Mouse (Mus musculus): ENCODE results near the gene Bri3bp.

Gene Bri3bp

DNA sequence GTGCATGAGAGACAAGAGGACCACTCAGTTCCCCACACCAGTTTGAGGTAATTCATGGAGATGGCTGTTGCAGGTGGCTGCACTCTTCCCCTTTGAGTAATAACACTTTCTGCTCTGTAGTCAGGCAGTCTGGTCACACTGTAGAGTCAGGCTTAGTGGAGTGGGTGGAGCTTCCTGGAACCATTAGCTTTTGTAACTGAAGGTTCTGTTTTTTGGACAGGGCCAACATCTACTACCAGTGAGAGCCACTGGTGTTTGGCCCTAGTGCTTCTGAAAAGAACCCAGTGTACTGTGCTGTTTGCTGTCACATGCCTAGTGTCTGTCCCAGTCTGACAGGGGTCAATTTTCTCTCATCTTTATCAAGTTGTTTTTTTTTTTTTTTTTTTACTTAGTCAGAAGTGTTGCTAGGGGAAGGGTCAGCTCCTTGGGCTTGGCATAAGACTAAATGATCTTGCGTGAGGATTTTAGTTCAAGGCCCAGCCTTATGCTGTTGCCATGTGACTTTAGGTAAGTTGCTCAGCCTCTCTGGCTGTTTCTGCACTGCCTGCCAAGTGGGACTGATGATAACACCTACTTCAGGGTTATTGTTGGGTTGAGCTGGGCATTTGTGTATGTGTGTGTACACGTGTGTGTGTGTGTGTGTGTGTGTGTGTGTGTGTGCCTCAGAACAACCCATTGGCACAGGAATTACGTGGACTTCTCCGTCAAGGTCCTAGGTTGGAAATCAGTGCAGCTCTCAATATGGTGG lies 43.8 kb downstream of the Bri3bp start:
- WGBS, result 82% methylated on average over 4 of the region's 4 CpGs

- WGBS, result 65% methylated on average over 1 of the region's 1 CpGs
Measured at GRCm38 (mm10) chr5:125486088-125486487, 44.7 kb downstream of the Bri3bp start.

DNA sequence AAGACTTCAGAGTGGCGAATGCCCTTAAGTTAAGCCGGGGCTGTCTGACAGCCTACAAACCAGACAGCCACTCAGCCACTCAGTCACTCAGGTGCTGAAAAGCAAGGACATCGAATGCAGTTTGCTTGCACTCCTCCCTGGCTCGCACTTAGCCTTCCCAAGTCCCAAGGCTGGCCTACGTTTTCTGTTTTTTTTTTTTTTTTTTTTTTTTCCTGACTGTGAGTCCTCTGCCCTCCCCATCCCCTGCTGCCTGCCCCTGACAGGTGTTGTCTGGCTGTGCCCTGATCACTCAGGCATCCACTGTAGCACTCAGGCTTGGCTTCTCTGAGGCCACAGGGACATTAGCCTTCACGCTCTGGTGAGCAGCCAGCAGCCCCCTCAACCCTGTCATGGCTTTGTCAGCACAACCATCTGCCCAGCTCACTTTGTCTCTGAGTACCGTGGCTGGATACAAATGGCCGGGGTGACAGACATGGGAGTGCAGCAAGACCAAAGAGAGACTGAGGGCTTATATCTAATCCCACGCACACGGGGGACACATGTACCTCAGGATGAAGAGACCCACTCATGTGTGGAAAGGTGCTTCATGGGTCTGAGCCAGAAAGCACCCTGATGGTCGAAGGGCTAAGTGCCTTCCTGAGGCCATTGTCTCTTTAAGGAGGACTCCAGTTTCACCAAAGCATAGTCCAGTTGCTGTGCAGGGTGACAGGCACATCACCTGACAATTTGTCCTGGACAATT lies 46.2 kb downstream of the Bri3bp start:
- WGBS, result 62% methylated on average over 11 of the region's 11 CpGs

DNA sequence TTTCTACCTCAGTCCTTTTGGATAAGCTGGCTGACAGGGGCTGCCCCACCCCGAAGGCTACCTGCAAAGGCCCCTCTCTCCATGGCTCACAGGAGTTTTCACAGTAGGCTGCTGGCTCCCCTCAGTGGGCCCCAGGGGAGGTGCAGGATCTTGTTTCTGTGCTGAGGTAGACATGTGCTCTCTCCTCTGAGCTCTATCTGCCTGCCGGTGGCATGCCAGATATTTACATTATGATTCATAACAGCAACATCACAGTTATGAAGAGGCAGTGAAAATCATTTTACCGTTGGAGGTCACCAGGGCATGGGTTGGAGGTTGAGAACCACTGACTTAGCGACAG lies 46.7 kb downstream of the Bri3bp start:
- 50% methylated on average over 4 of the region's 4 CpGs for WGBS

DNA sequence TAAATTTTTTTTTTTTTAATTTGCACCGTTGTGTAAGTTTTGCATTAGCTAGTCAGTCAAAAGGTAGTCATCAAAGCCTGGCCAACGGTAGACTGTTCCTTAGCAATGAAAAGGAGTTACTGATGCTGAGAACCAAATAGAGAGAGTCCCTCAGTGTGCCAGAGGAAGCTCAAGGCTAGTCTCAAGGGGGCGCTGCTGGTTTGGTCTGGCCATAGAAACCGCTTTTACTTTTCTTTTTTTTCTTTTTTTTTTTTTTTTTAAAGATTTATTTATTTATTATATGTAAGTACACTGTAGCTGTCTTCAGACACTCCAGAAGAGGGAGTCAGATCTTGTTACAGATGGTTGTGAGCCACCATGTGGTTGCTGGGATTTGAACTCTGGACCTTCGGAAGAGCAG lies 47.6 kb downstream of the Bri3bp start:
- WGBS, result 80% methylated on average over 5 of the region's 5 CpGs

DNA sequence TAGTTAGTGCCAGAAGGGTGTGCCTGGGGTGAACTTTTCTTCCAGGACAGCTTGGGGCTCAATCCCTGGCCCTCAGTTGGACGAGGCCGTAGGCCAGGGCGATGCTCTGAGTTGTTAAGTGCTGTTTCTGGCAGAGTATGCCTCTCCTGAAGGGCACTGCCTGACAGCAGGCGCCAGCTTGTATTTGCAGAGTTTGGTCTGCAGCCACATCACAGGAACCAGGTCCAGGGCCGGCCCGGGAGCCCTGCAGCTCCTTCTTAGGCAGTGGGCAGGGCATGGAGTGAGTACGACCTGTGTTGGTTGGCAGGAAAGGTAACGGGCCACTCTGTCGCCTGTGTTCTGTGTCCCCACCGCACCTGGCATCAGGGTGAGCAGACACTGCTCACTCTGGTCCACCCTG lies 49.7 kb downstream of the Bri3bp start:
- WGBS, result 66% methylated on average over 10 of the region's 10 CpGs

DNA sequence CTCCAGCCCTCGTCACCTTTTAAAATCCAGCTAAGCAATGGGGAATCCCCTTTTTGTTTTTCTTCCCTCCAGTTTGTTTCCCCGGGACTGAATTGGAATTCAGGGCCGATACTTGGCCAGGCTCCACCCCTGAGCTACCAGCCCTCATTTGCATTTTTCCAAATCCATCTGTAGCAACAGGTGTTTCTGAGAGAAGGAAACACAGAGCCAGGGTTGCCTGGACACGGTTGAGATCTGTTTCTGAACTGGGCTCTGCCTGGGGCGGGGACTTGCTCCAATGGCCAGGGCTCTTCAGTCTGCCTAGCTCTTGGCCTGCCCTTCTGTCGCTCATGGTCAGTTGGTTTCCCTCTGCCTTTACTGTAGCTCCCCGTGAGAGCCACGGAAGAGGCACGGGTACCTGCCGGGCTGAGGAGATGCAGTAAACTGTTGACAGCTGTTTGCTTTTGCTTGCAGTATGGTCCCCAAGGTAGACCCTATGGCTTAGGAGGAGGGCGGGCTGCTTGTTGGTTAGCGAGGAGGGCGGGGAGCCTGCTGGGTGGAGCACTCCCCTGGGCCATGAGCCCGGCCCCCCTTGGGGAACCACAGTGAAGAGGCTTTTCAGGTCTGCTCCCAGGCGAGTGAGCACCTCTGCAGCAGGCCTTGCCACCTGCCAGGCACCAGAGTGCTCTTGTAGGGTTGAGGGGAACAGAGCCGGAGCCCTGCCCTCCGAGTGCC lies 51.2 kb downstream of the Bri3bp start:
- 71% methylated on average over 17 of the region's 17 CpGs for WGBS

GRCm38 (mm10) chr5:125493093-125493423 lies 51.7 kb downstream of the Bri3bp start:
- 79% methylated on average over 5 of the region's 5 CpGs for WGBS

DNA sequence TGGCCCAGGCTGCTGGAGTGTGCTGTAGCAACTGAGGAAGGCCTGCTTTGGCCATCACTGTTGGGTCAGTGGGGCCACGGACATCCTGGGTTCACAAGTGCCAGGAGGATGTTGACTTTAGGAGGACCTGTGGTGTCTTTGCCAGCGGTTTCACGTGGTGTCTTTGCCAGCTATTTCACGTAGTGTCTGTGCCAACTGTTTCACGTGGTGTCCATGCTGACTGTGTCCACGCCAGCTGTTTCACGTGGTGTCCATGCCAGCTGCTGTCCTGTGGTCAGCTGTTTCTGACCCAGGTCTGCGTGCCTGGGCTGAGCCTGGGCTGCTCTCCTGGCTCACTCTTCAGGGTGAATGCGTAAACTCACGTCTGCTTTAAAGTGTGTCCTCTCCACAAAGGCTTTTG lies 54.3 kb downstream of the Bri3bp start:
- WGBS, result 71% methylated on average over 10 of the region's 10 CpGs

- WGBS, result 65% methylated on average over 12 of the region's 12 CpGs
Measured at GRCm38 (mm10) chr5:125497821-125498600, 56.6 kb downstream of the Bri3bp start.

- WGBS, result 94% methylated on average over 6 of the region's 6 CpGs
Measured at GRCm38 (mm10) chr5:125501505-125501904, 60.1 kb downstream of the Bri3bp start.

- WGBS, result 57% methylated on average over 3 of the region's 3 CpGs
Measured at GRCm38 (mm10) chr5:125502186-125502585, 60.8 kb downstream of the Bri3bp start.

DNA sequence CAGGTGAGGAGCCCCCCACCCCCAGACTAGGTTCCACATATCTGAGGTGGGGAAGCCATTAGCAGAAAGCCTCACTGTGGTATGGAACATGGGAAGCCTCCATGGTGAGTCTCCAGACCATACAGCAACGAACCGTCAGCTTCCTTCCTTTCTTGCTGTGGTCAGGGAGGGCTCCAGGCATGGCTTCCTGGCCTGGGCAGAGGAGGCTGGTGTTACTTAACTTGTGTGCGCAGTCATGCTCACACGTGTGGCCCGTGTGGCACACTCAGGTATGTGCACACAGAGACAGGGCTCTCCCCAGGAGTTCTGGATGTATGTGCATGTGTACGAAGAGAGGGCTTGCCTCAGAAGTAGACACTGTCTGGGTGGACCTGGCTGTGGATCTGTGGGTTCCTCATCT lies 62.3 kb downstream of the Bri3bp start:
- 91% methylated on average over 6 of the region's 6 CpGs for WGBS

DNA sequence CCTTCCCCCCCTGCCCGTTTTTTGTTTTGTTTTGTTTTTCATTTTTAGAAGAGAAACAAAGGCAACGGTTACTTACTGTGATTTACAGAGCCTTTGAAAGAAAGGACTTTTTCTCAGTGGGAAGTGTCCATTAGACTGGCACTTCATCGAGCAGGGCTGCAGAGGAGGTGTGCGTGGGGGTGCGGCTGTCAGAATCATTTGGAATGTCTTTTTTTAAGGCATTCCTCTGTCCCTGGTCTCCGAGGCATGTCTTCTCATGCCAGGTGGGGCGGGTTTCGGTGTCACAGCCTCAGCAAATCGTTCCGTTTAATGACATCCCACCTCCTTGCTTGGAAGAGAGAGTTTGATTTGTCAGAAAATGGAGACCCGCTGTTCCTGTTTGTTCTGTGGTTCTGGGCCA lies 63.3 kb downstream of the Bri3bp start:
- 47% methylated on average over 11 of the region's 11 CpGs for WGBS

- WGBS, result 66% methylated on average over 15 of the region's 15 CpGs
Measured at GRCm38 (mm10) chr5:125505968-125506367, 64.6 kb downstream of the Bri3bp start.

DNA sequence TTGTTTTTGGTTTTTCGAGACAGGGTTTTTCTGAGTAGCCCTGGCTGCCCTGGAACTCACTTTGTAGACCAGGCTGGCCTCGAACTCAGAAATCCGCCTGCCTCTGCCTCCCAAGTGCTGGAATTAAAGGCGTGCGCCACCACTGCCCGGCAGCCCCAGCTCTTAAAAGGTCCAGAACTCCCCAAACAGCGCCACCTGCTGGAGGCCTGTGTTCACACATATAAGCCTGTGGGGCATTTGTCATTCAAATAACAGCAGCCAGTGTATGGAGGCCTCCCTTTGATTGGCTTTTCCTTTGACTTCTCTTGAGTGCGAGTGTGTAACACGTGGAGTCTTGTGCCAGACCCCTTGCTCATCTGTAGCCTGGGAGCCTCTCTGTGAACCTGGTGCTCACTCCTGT lies 66.2 kb downstream of the Bri3bp start:
- 92% methylated on average over 9 of the region's 9 CpGs for WGBS

GRCm38 (mm10) chr5:125508006-125508405 lies 66.6 kb downstream of the Bri3bp start:
- WGBS, result 87% methylated on average over 10 of the region's 10 CpGs

DNA sequence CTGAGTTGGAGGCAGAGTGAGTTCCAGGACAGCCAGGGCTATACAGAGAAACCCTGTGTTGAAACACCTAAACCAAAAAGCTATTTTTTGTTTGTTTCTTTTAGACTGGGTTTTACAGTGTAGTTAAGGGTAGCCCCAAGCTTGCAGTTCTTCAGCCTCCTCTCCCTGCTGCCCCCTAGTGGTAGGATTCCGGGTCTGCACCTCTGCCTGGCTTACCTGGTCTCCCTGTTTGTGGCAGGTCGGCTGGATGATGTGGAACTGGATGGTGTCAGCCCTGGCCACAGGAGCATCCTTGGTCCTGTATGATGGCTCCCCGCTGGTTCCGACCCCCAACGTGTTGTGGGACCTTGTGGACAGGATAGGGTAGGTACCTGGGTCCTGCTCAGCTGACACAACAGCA lies 68.2 kb downstream of the Bri3bp start:
- WGBS, result 47% methylated on average over 5 of the region's 5 CpGs
